Mouse (Mus musculus): ENCODE results near the gene Entpd2. TPM values are rescaled to one million over a fixed set of nuclear protein-coding genes. Genes with fewer than 3 reads are reported as not detected.

Entpd2 gene
- polyA plus RNA-seq, 1 experiment from 2014 or later = not detected

Small RNA genes lying within 50 kb of the gene (microRNA-seq; reads per million reads assigned to microRNA genes)
- not detected for gene Mir3087

Other genes with a start within 250 kb of the Entpd2 start
- gene Nrarp, start 215.1 kb upstream of the Entpd2 start, polyA plus RNA-seq (2014; fragmentation: Nextera tagmentation; extraction: Ambion mirVana) = 53.7 and 57.8 TPM in 2 replicates
- 1.6 and 1.9 TPM in 2 replicates for gene Tor4a, start 199.0 kb upstream of the Entpd2 start, polyA plus RNA-seq (2014; fragmentation: Nextera tagmentation; extraction: Ambion mirVana)
- 94.8 and 99.8 TPM in 2 replicates for gene Nelfb, start 184.4 kb upstream of the Entpd2 start, polyA plus RNA-seq (2014; fragmentation: Nextera tagmentation; extraction: Ambion mirVana)
- gene Stpg3, start 181.2 kb upstream of the Entpd2 start, polyA plus RNA-seq (2014; fragmentation: Nextera tagmentation; extraction: Ambion mirVana) = not detected in 2 replicates
- gene Fam166a, start 177.1 kb upstream of the Entpd2 start, polyA plus RNA-seq (2014; fragmentation: Nextera tagmentation; extraction: Ambion mirVana) = not detected in 2 replicates
- 515 and 528 TPM in 2 replicates for gene Tubb4b, start 171.2 kb upstream of the Entpd2 start, polyA plus RNA-seq (2014; fragmentation: Nextera tagmentation; extraction: Ambion mirVana)
- not detected in 2 replicates for gene Slc34a3, start 161.5 kb upstream of the Entpd2 start, polyA plus RNA-seq (2014; fragmentation: Nextera tagmentation; extraction: Ambion mirVana)
- not detected in 2 replicates for gene Rnf224, start 159.1 kb upstream of the Entpd2 start, polyA plus RNA-seq (2014; fragmentation: Nextera tagmentation; extraction: Ambion mirVana)
- gene Rnf208, start 153.6 kb upstream of the Entpd2 start, polyA plus RNA-seq (2014; fragmentation: Nextera tagmentation; extraction: Ambion mirVana) = 29.9 and 34.0 TPM in 2 replicates
- gene Cysrt1, start 153.4 kb upstream of the Entpd2 start, polyA plus RNA-seq (2014; fragmentation: Nextera tagmentation; extraction: Ambion mirVana) = not detected in 2 replicates
- gene AL732309.1, start 149.0 kb upstream of the Entpd2 start, polyA plus RNA-seq (2014; fragmentation: Nextera tagmentation; extraction: Ambion mirVana) = 5.1 and 6.6 TPM in 2 replicates
- gene Tmem203, start 140.4 kb upstream of the Entpd2 start, polyA plus RNA-seq (2014; fragmentation: Nextera tagmentation; extraction: Ambion mirVana) = 11.4 and 13.0 TPM in 2 replicates
- 4.0 and 5.3 TPM in 2 replicates for gene Tprn, start 133.3 kb upstream of the Entpd2 start, polyA plus RNA-seq (2014; fragmentation: Nextera tagmentation; extraction: Ambion mirVana)
- gene Ssna1, start 123.4 kb upstream of the Entpd2 start, polyA plus RNA-seq (2014; fragmentation: Nextera tagmentation; extraction: Ambion mirVana) = 217 and 227 TPM in 2 replicates
- gene Anapc2, start 123.4 kb upstream of the Entpd2 start, polyA plus RNA-seq (2014; fragmentation: Nextera tagmentation; extraction: Ambion mirVana) = 120 and 128 TPM in 2 replicates
- gene Tmem210, start 107.7 kb upstream of the Entpd2 start, polyA plus RNA-seq (2014; fragmentation: Nextera tagmentation; extraction: Ambion mirVana) = not detected in 2 replicates
- not detected in 2 replicates for gene Lrrc26, start 106.0 kb upstream of the Entpd2 start, polyA plus RNA-seq (2014; fragmentation: Nextera tagmentation; extraction: Ambion mirVana)
- gene Grin1, start 76.7 kb upstream of the Entpd2 start, polyA plus RNA-seq (2014; fragmentation: Nextera tagmentation; extraction: Ambion mirVana) = 2.5 and 3.7 TPM in 2 replicates
- gene Man1b1, start 63.5 kb upstream of the Entpd2 start, polyA plus RNA-seq (2014; fragmentation: Nextera tagmentation; extraction: Ambion mirVana) = 65.8 and 87.4 TPM in 2 replicates
- gene Dpp7, start 39.5 kb upstream of the Entpd2 start, polyA plus RNA-seq (2014; fragmentation: Nextera tagmentation; extraction: Ambion mirVana) = 16.2 and 20.6 TPM in 2 replicates
- gene Uap1l1, start 30.2 kb upstream of the Entpd2 start, polyA plus RNA-seq (2014; fragmentation: Nextera tagmentation; extraction: Ambion mirVana) = 5.1 and 7.0 TPM in 2 replicates
- 49.2 and 53.7 TPM in 2 replicates for gene Sapcd2, start 23.6 kb upstream of the Entpd2 start, polyA plus RNA-seq (2014; fragmentation: Nextera tagmentation; extraction: Ambion mirVana)
- 133 TPM in 2 replicates for gene Npdc1, start 3.5 kb downstream of the Entpd2 start, polyA plus RNA-seq (2014; fragmentation: Nextera tagmentation; extraction: Ambion mirVana)
- gene Fut7, start 27.4 kb downstream of the Entpd2 start, polyA plus RNA-seq (2014; fragmentation: Nextera tagmentation; extraction: Ambion mirVana) = 0.11 TPM in 1 of 2 replicates, not detected in the other
- 5.0 and 5.6 TPM in 2 replicates for gene Abca2, start 32.8 kb downstream of the Entpd2 start, polyA plus RNA-seq (2014; fragmentation: Nextera tagmentation; extraction: Ambion mirVana)
- gene Clic3, start 61.0 kb downstream of the Entpd2 start, polyA plus RNA-seq (2014; fragmentation: Nextera tagmentation; extraction: Ambion mirVana) = 0.72 and 0.89 TPM in 2 replicates
- 22.0 and 26.3 TPM in 2 replicates for gene Paxx, start 65.2 kb downstream of the Entpd2 start, polyA plus RNA-seq (2014; fragmentation: Nextera tagmentation; extraction: Ambion mirVana)
- 0.43 TPM in 1 of 2 replicates, not detected in the other for gene Ptgds, start 74.2 kb downstream of the Entpd2 start, polyA plus RNA-seq (2014; fragmentation: Nextera tagmentation; extraction: Ambion mirVana)
- gene Lcn12, start 98.0 kb downstream of the Entpd2 start, polyA plus RNA-seq (2014; fragmentation: Nextera tagmentation; extraction: Ambion mirVana) = not detected in 2 replicates
- 82.4 and 88.3 TPM in 2 replicates for gene Fbxw5, start 104.9 kb downstream of the Entpd2 start, polyA plus RNA-seq (2014; fragmentation: Nextera tagmentation; extraction: Ambion mirVana)
- gene C8g, start 105.8 kb downstream of the Entpd2 start, polyA plus RNA-seq (2014; fragmentation: Nextera tagmentation; extraction: Ambion mirVana) = 4.4 and 5.1 TPM in 2 replicates
- 29.5 and 34.7 TPM in 2 replicates for gene Traf2, start 151.1 kb downstream of the Entpd2 start, polyA plus RNA-seq (2014; fragmentation: Nextera tagmentation; extraction: Ambion mirVana)
- 340 and 345 TPM in 2 replicates for gene Edf1, start 162.0 kb downstream of the Entpd2 start, polyA plus RNA-seq (2014; fragmentation: Nextera tagmentation; extraction: Ambion mirVana)
- gene Mamdc4, start 179.0 kb downstream of the Entpd2 start, polyA plus RNA-seq (2014; fragmentation: Nextera tagmentation; extraction: Ambion mirVana) = 1.5 and 4.4 TPM in 2 replicates
- gene Phpt1, start 179.3 kb downstream of the Entpd2 start, polyA plus RNA-seq (2014; fragmentation: Nextera tagmentation; extraction: Ambion mirVana) = 161 and 167 TPM in 2 replicates
- 0.19 and 0.46 TPM in 2 replicates for gene Ajm1, start 185.9 kb downstream of the Entpd2 start, polyA plus RNA-seq (2014; fragmentation: Nextera tagmentation; extraction: Ambion mirVana)
- gene Rabl6, start 212.6 kb downstream of the Entpd2 start, polyA plus RNA-seq (2014; fragmentation: Nextera tagmentation; extraction: Ambion mirVana) = 62.3 and 64.4 TPM in 2 replicates
- 0.20 and 0.30 TPM in 2 replicates for gene Ccdc183, start 221.8 kb downstream of the Entpd2 start, polyA plus RNA-seq (2014; fragmentation: Nextera tagmentation; extraction: Ambion mirVana)
- gene Tmem141, start 226.1 kb downstream of the Entpd2 start, polyA plus RNA-seq (2014; fragmentation: Nextera tagmentation; extraction: Ambion mirVana) = 18.0 and 20.5 TPM in 2 replicates
- 0.96 and 1.5 TPM in 2 replicates for gene Fcna, start 232.2 kb downstream of the Entpd2 start, polyA plus RNA-seq (2014; fragmentation: Nextera tagmentation; extraction: Ambion mirVana)

All from neural tube, embryonic 11.5 days (tissue).